Mouse (Mus musculus): ENCODE results near the gene Syp.

DNA sequence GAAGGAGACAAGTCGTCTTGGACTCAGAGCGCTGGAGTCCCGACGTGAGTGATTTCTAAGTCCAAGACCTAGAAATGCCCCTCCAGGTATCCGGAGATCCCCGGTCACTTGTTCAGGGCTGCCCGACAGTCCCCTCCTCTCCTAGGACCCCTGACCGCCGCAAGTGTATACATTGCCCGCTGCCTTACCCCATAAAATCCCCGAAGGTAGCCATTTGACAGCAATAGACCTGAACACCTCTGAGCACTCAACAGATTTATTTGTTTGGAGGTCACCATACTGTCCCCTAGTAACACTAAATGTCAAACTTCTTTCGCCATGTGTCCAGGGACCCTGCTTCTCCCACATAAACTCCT is 41.8 kb downstream of the Syp start:
- TF ChIP-seq CTCF (IDR thresholded peaks at IDR 0.05; ENCODE audit: low read depth) (no peak), EP300 (IDR thresholded peaks at IDR 0.05; ENCODE audit: low read depth) (no peak)
